Mouse (Mus musculus) left cerebral cortex, adult 18-20 months (tissue): ENCODE results near the gene Cpt1c. TPM values are rescaled to one million over a fixed set of nuclear protein-coding genes. Genes with fewer than 3 reads are reported as not detected.
A peak's percentile ranks its signal among the peaks of the same experiment; 100 is the strongest.
"Not testable (repeated sequence)": the region's sequence is repeated elsewhere in the genome, so short reads cannot be mapped to it uniquely, and the experiment has no call there.

ENCODE experiments used
- DNase-seq, 2 experiments: peaks; one replicate each; pipeline ENCODE4 v3.0.0; 2021 to 2022; ENCODE audit warnings: low spot score in 2 of 2, mixed read lengths in 1 of 2
- long read RNA-seq, 2 experiments: library from polyadenylated mRNA; stranded (forward); transcript quantifications; one replicate each; pipeline ENCODE4 v2.0.0; 2021
- total RNA-seq, 2 experiments: library from RNA; stranded (reverse); gene quantifications; 2 replicates each; pipeline ENCODE4 v1.2.3; 2021

Gene Cpt1c
- 10 to 100 TPM; 98.3 to 98.4 TPM for total RNA-seq
- long read RNA-seq, experiment 1, transcript Cpt1c-206 (19 exons, 2,716 nt), result minor isoform, 7 of 205 reads
- long read RNA-seq, experiment 1, transcript Cpt1c-201 (19 exons, 2,793 nt), result major isoform, 87 of 205 reads
- long read RNA-seq, experiment 1, partial matches to known transcripts, result 55 of 205 reads
- long read RNA-seq, experiment 1, other reads (novel, unspliced or antisense), result 55 of 205 reads
- long read RNA-seq, experiment 2, transcript Cpt1c-201 (19 exons, 2,793 nt), result major isoform, 43 of 113 reads
- long read RNA-seq, experiment 2, partial matches to known transcripts, result 37 of 113 reads
- long read RNA-seq, experiment 2, other reads (novel, unspliced or antisense), result 30 of 113 reads

DNA sequence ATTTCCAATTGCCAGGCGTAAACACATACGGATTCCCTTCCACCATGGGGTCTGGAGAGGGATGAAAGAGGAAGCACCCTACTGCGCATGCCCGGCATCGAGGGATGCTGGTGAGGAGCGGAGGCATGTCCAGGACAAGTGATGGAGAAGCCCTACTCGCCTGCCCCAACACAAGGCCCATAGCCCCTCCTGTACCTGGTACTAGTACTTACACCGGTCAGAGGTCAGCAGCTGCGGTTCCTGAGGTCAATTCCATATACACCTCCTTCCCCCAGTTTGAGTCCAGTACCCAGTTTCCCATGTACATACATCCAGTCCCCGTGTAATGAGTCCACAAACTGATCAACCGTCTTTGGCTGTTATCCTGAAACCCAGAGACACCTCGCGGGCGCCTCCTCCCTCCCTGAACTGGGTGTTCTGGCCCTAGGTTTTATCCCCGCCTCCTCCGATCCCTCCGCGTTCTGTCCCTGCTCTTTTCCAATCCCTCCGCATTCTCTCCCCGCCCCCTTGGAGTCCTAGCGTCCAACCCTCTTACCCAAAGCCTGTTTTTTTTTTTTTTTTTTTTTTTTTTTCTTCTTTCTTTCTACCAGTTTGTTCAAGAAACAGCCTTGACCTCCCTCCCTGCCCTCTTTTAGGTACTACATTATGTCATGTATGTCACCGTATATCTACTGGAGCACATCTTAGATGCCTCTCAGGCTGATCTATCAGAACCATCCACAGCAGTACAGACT lies at the start of gene Cpt1c:
Cpt1c (minus strand) TSS at position 469 of the 734 bp plus-strand sequence.
- DNase-seq, result peak; percentile 87 to 88

DNA sequence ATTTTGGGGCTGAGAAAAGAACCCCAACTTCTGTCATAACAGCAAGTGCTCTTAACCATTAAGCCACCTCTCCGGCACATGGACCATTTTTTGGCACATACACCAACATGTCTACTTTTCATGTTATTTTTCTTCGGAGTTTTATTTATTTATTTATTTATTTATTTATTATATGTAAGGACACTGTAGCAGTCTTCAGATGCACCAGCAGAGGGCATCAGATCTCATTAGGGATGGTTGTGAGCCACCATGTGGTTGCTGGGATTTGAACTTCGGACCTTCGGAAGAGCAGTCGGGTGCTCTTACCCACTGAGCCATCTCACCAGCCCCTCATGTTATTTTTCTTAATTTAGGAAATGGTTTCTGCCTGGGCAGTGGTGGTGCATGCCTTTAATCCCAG lies 49.1 kb upstream of the Cpt1c start:
- not testable (repeated sequence) for DNase-seq

DNA sequence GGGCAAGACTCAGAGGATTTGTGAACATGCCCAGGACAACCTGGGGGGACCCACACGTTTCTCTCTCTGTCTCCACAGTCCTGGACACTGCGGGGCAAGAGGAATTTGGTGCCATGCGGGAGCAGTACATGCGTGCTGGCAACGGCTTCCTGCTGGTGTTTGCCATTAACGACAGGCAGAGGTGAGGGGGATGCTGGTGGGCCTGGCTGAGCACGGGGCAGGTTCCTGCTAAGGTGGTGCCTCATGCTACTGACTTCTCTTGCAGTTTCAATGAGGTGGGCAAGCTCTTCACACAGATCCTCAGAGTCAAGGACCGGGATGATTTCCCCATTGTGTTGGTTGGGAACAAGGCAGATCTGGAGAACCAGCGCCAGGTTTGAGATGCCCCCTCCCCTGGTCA lies 45.6 kb upstream of the Cpt1c start:
- DNase-seq, result no peak

DNA sequence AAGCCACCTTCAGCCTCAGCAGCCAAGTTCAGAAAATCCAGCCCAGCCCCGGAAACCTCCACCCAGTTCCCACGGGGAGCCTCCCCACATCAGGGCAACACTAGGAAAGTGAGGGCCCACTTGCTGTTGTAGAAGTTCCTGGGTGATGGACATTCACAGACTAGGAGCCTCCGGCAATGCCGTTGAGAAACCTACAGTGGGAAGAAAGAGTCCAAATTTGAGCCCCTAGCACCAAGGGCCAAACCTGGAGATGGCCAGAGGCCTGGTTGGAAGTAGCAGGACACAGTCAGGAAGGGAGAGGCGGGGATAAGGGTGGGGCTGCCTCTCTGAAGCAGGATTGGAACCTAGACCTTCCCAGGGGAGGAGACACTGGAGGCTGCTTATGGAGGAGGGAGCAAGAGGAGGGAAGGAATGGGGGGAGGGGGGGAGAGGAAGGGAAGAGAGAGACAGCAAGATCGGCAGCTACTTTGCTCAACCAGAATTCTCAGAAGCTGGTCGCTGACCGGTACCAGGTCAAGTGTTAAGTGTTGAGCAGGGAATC lies 44.5 kb upstream of the Cpt1c start:
- DNase-seq, result peak in 1 of 2 experiments; percentile 20

DNA sequence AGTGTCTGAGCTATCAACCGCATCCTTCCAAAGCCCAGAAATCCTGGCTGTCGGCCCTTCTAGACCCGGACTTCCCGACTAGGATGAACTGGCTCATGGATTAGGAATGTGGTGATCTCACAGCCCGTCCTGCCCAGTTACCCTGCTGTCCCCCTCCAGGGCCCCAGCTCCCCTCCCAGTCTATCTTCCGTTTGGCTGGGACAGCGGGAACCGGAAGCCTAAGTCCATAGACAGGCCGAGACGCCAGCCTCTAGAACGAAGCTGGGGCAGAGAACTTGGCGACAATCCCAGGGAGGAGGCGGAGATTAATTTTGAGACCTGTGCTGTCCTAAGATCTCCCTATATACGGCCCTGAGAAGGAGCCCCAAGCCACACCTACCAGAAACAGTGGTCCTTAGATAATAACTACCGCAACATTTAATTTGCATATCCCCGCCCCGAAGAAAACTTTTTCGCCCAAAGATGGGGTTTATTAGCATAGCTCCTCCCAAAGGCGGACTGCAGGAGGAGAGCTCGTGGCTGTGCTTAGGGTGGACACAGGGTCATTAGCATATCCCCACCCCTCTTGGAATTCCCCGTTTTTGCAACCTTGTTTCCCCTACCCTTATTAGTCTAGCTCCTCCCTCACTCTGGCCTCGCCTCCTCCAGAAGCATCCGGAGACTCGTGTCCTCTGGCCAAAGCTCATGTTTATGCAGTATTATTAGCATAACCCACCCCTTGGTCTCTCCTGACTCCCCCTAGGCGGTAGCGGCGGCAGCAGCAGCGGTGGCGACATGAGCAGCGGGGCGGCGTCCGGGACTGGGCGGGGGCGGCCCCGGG lies 42.8 kb upstream of the Cpt1c start, which contains the start of gene Rras:
Rras (plus strand) TSS at position 720 of the 820 bp plus-strand sequence.
- DNase-seq, result peak; percentile 71 to 80

DNA sequence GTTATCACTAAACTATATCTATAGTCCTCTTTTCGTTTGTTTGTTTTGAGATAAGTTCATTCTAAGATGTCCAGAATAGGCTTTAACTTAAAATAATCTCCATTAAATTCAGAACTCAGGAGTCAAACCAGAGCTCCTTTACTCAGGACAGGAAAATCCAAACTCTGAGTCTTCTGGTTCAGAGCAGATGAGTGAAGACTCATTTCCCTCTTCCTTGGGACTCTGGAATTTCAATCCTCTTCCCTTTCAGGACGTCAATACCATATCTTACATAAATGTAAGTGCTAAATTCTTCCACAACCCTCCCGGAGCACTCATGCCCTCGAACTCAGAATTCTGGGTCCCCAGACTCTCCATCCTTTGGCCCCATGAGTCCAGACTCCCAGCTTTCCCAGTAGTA lies 42.1 kb upstream of the Cpt1c start:
- DNase-seq, result no peak

DNA sequence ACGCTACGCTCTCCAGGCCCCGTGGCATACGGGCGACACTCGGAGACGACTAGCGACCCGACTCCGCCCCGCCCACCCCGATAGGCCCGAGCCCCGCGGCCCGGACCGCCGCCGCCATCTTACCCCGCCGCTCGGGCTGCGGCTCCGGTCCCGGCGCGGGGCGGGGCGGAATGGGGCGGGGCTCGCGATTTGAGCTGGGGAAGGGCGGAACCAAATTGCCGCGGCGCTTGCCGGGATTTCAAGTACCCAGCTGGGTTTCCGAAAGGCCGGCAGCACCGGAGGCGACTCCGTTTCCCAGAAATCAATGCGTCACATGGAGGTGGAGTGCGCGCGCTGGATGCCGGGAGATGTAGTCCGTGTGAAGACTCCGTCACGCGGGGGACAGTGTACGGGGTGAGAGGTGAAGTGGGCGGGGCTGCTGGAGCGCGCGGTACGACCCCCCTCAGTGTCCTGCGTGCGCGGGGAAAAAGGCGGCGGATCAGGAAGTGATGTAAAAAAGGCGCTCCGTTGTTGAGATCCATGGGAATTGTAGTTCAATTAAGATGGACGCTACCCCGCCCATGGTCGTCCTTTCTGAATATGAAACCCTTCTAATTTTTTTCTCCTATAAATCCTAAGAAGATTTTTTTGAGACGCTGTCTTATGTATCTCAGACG lies 41.4 kb upstream of the Cpt1c start, which contains the start of gene Scaf1:
Scaf1 (minus strand) TSS at position 407 of the 656 bp plus-strand sequence.
- peak; percentile 99 to 100 for DNase-seq

DNA sequence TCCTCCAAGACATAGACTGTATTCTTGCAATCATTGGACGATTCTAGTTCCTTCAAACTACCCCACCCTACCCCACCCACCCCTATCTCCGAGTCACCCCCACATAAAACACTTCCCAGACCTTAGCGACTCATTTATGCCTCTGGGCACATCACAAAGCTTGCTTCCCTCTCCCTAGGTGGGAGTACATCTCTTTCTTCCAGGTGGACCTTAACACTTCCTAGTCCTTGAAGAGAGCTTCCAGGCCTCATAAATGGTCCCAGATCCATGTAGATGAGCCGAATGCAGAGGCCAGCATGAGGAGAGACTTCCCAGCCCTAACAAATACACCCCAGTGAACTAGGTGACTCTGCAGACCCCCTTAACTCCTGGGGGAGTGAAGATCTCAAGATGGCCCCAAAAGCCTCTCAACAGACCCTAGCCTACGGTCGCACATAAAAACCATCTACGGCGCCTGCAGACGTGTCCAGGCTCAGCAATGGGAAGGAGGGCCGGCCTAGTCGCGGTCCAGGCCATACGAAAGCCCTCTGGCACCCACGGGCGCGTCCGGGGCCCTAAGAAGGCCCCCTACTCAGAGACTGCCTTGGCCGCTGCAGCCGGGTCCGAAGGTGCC lies 40.8 kb upstream of the Cpt1c start:
- no peak for DNase-seq

DNA sequence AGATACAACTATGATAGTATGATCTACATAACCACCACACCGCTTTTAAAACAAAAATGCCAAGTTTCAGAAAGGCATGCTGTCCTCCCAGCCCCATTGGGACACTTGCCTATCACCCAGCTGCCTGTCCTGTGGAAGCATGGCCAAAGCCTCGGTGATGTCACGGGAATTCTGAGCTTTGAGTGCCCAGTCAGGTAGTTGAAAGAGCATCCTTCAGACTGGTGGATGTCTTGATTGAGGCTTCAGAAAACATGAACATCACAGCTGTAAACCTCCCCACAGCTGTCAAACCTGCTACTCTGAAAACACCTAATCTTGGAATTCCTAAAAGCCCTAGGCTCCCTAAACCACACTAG lies 39.4 kb upstream of the Cpt1c start:
- no peak for DNase-seq

DNA sequence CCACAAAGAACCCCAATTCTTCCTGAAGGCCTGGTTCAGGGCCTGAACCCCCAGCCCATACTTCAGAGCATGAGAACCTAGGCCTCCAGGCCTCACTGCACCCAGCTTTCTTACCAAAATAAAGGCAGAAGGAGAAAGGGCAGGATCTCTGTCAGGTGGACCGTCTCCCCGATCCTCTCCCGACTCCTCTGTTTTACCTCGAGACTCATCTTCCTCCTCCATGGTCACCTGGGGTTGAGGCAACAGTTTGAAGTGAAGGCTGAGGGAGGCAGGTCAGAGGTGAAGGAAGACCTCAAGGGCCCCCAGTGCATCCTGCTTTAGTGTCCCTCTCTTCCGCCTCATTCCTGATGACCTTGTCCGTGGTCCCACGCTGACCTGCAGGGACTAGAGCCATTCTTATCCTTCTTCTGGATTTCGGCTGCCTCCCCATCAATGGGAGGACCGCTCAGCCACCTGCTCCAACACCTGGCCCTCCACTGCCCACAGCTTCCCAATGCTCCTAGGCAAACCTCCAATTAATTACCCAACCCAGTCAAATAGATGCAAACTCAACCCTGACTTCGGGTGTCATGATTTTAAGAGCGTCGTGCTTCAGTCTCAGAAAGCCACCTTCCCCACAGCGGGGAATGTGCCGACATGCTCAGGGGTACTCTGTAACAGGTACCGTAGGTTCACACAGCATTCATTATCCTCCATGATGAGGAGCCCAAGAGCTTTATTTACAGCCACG lies 38.9 kb upstream of the Cpt1c start:
- no peak for DNase-seq

DNA sequence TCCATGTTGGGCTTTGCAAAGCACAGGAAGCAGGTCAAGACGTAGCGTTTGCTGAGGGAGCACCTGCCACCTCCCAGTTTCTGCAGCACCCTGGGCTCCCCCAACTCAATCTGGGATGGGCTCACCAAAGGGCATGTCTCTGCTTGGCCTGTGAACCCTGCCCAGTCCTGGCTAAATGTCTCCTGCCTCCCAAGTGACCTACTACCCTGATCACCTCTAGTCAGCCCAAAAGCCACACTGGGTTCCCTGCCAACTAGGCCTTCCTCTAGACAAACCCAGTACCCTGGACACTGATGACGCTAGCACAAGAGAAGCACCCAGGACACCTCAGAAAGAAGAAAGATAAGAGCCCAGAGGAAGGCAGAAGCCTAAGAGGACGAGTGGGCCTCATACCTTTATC lies 38.2 kb upstream of the Cpt1c start:
- DNase-seq, result no peak

DNA sequence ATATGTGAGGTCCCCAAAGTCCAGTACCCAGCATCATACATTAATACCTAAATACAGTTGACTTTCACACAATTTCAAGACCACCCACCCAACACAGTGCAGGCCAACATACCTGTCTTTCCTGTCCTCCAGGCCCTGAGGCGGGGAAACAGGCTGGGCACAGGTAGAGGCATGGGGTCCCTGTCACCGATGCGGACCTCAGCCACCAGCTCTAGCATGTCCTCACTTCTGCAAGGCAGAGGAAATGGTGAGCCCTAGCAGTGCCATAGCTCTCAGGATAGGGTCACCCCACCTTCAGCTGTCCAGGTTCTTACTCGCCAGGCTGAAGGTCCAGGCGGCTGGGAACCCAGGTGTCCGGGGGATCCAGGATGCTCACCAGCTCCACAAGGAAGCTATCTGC lies 37.4 kb upstream of the Cpt1c start:
- DNase-seq, result no peak

DNA sequence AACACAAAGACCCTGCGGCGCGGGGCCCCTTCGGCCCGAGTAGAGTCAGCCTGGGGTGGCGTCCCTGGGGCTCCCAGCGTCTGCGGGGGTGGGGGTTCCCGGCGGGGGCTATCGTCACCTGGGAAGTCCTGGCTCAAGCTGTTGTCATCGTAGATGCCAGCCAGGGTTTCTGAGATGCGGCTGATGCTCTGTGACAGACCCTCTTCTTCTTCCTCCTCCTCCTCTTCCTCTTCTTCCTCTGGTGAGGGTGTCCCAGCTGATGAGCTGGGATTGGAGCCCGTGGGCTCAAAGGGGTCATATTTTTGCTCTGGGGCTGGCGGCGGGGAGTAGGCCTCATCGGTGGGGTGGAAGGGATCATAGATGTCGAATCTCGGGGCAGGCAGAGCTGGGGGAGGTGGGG lies 33.8 kb upstream of the Cpt1c start:
- DNase-seq, result no peak

DNA sequence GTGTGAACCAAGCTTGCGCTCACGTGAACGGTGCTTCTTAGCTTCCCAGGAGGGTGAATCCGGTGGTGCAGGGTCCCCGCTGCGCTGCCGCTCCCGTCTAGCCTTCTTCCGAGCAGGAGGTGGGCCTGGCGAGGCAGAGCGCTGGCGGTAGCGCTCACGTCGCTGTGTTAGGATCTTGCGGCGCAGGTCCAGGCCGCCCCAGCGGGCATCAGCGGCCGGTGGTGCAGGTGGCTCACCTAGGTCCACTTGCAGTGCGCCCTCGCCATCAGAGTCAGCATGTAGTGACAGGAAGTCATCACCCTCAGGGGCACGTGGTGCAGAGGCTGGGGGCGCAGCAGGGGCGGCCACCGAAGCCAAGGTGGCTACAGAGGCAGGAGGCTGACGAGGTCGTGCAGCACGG lies 33.2 kb upstream of the Cpt1c start:
- no peak for DNase-seq

DNA sequence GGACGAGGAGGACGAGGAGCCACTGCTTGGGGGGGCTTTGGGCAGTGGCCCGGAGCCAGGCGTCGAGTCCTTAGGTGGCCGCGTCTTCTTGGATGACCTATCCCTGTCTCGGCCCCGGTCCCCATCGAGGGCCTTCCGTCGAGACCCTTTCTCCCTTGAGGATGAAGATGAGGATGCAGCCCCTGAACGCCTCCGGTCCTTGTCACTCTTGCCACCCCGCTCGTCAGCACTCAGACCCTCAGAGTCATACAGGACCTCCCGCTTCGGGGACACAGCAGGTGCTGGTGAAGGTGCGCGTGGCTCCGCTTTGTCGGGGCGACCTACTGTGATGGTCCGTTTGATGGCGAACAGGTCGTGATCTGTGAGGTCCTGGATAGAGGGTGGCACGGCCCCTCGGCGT lies 32.5 kb upstream of the Cpt1c start:
- DNase-seq, result no peak

DNA sequence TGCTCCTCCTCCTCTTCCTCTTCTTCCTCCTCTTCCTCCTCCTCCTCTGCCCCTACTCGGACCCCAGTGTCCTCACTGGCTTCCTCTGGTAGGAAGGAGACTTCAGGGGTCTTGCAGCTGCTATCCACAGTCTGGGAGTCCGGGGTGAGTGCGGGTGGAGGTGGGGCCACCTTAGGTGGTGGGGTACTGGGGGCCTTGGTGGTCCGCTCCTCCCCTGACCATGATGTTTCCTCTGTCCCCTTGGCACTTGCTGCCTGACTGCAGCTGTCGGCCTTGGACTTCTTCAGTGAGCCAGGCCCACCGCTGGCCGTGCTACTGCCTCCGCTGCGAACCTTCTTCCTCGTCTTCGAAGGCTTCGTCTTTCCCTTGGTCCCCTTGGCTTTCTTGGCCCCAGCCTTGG lies 31.9 kb upstream of the Cpt1c start:
- DNase-seq, result no peak

DNA sequence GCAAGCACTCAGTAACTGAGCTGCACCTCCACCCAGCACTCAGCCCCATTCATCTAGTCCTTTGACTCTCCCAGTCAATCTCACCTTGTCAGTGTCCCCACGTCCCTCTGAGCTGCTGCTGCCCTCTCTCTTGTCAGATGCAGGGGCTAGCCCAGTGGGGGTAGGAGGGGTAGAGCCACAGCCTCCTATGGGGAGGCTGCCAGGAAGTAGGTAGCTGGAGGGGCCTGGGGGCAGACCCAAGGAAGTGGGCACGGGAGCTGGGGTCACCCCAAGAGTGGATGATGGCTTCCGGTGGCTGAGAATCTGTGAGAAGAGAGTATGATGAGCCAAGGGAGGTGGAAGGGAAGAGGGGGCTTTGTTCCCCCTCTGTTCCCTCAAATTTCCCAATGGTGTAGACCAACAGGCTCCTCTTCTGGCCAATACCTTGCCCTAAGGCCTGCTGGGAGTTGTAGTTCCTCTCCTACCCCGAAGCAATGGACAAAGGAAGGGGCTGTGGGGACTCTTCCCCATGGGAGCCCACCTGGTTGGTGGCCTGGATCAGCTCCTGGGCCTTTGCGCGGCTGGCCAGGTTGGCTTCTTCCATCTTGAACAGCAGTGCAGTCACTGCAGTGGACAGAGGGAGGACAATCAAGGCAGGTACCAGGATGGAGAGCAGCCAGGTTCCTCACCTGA lies 30.8 kb upstream of the Cpt1c start:
- no peak for DNase-seq

DNA sequence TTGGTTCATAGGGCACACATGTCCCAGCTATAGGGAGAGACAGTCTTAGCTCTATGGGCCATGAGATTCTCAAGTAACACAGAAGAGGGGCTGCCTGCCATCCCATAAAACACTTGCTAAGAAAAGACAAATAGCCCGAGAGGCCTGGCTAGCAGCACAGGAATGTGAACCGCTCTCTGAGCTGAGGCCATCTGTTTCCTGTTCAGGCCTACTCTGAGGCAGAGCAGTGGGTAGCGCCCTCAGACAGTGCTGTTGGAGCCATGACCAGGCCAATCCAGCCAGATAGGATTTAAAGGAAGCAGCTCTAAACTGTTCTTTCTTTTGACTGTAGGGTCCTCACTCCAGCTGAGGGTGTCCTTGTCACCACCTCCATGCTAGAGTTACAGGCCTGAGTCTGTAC lies 29.9 kb upstream of the Cpt1c start:
- DNase-seq, result no peak

DNA sequence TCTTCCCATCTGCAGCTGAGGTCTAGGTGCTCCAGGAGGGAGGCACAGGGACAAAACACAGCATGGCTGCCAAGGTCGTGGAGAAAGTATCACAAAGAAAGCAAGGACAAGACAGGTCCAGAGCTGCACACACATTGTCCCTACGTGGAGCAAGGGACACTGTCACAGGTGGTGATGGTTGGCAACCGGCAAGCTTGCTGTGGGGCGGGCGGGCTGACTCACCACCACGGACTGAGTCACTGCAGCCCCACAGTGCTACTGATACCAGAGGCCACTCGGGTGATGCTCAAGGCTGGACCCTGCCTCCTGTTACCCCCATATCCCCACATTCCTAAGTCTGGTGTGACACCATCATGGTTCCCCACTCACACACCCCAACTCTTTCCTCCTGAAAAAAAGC lies 27.8 kb upstream of the Cpt1c start:
- peak in 1 of 2 experiments; percentile 32 for DNase-seq
